Mouse (Mus musculus): ENCODE results near the gene Mst1. TPM values are rescaled to one million over a fixed set of nuclear protein-coding genes. Genes with fewer than 3 reads are reported as not detected.
A peak's percentile ranks its signal among the peaks of the same experiment; 100 is the strongest.

The Mst1 gene
- polyA plus RNA-seq (2015; fragmentation: Nextera tagmentation; extraction: Ambion mirVana): 0.41 and 1.2 TPM in 2 replicates

GRCm38 (mm10) chr9:108080168-108080567 lies at the start of gene Mst1:
TSS of gene Mst1 (plus strand) at chr9:108080436.
- Histone ChIP-seq H3K27ac (ENCODE audit: low read length) (no peak within 1 kb of the TSS), H3K4me1 (replicated peaks; ENCODE audit: control insufficient read depth, insufficient read depth, low read length) (peaks cover 8% of the 10 kb centered on the region; the same call in 1 of the 2 replicates), H3K9ac (ENCODE audit: low read length) (peak within 1 kb of the TSS; percentile 83), H3K27me3 (ENCODE audit: control insufficient read depth, insufficient read depth, low read depth, low read length) (peaks cover 25% of the 10 kb centered on the region), H3K4me2 (ENCODE audit: low read depth, low read length) (peak within 1 kb of the TSS; percentile 86), H3K4me3 (ENCODE audit: low read length) (peak within 1 kb of the TSS; percentile 65), H3K36me3 (ENCODE audit: control insufficient read depth, insufficient read depth, low read length) (peaks cover 2% of the 10 kb centered on the region; the same call in 1 of the 2 replicates), H3K9me3 (ENCODE audit: control insufficient read depth, low read length) (no peaks in the 10 kb centered on the region)
- ATAC-seq (ENCODE audit: low read depth): no peak
- 65% methylated on average over 5 of the region's 5 CpGs for WGBS

DNA sequence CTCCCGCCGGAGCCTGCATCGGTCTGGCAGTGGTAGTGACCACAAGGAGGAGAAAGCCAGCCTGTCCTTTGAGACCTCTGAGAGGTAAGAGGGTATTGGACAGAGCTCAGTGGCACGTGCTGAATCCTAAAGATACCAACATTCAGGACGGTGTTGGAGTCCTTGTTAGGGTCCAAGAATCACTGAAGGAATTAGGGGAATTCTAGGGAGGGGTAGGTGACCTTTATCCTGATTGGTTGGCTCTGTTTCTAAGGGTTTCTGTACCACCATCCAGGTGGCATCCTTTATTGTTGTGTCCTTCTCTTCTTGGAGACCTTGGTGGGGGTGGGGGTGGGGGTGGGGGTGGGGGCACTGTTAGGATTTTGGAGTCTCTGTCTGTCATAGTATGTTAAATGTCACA lies 48.1 kb upstream of the Mst1 start:
- no peaks in the 10 kb centered on the region for H3K4me1 ChIP-seq (replicated peaks; ENCODE audit: control insufficient read depth, insufficient read depth, low read length)
- WGBS: 87% methylated on average over 5 of the region's 5 CpGs
- no peak for ATAC-seq (ENCODE audit: low read depth)
- H3K27ac ChIP-seq (ENCODE audit: low read length): no peak overlapping the region
- no peak overlapping the region for H3K4me2 ChIP-seq (ENCODE audit: low read depth, low read length)
- peaks cover 26% of the 10 kb centered on the region for H3K36me3 ChIP-seq (ENCODE audit: control insufficient read depth, insufficient read depth, low read length)
- H3K4me3 ChIP-seq (ENCODE audit: low read length): no peak overlapping the region
- no peaks in the 10 kb centered on the region for H3K27me3 ChIP-seq (ENCODE audit: control insufficient read depth, insufficient read depth, low read depth, low read length)
- H3K9ac ChIP-seq (ENCODE audit: low read length): no peak overlapping the region
- 0 out of 2 replicates have a peak, but pooled peaks cover 2% of the 10 kb centered on the region for H3K9me3 ChIP-seq (ENCODE audit: control insufficient read depth, low read length)

DNA sequence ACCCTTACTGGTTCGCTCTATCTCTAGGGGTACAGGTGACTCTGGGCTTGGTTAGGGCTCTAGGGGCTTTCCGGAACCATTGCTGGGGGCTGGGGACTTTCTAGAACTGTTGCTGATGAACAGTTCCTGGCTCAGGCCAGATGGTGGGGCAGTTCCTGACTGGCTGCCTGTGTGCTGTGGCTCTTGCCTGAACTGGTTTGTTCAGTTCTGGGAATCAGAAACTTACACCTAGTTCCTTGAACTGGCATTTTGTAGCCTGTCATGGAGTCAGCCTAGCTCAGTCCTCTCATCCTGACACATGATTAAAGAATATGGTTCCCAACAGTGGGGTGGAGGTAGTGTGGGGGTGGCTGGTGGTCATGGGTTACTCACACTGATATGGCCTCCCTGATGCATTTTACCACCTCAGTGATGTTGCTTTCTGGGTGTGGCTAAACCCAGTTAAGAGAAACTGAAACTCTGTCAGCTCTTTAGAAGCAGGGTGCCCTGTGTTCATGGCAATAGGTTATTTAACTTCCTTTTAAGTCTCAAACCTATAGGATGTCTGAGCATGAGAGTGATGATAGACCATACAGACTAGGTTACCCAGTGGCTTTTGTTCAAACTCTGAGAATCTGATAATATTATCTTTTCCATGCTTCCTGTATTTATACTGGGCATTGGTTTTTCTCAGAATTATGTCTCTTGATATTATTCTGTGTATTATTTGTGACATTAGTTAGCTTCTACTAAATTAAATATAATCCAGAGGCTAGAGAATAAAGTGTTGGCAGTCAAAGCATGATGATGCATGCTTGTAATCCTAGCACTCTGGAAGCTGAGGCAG lies 44.7 kb upstream of the Mst1 start:
- Histone ChIP-seq H3K4me1 (replicated peaks; ENCODE audit: control insufficient read depth, insufficient read depth, low read length) (no peaks in the 10 kb centered on the region), H3K9me3 (ENCODE audit: control insufficient read depth, low read length) (no peaks in the 10 kb centered on the region), H3K4me3 (ENCODE audit: low read length) (no peak overlapping the region), H3K27me3 (ENCODE audit: control insufficient read depth, insufficient read depth, low read depth, low read length) (no peaks in the 10 kb centered on the region), H3K27ac (ENCODE audit: low read length) (no peak overlapping the region), H3K9ac (ENCODE audit: low read length) (no peak overlapping the region), H3K36me3 (ENCODE audit: control insufficient read depth, insufficient read depth, low read length) (peaks cover 21% of the 10 kb centered on the region), H3K4me2 (ENCODE audit: low read depth, low read length) (no peak overlapping the region)
- WGBS: 91% methylated on average over 2 of the region's 2 CpGs
- peak; percentile 17; the same call in 1 of the 2 replicates for ATAC-seq (ENCODE audit: low read depth)

GRCm38 (mm10) chr9:108044751-108045492 lies 35.3 kb upstream of the Mst1 start:
- Histone ChIP-seq H3K9me3 (ENCODE audit: control insufficient read depth, low read length) (no peaks in the 10 kb centered on the region), H3K9ac (ENCODE audit: low read length) (no peak overlapping the region), H3K36me3 (ENCODE audit: control insufficient read depth, insufficient read depth, low read length) (peaks cover 38% of the 10 kb centered on the region), H3K27me3 (ENCODE audit: control insufficient read depth, insufficient read depth, low read depth, low read length) (no peaks in the 10 kb centered on the region), H3K27ac (ENCODE audit: low read length) (no peak overlapping the region), H3K4me2 (ENCODE audit: low read depth, low read length) (no peak overlapping the region), H3K4me1 (replicated peaks; ENCODE audit: control insufficient read depth, insufficient read depth, low read length) (peaks cover 14% of the 10 kb centered on the region), H3K4me3 (ENCODE audit: low read length) (no peak overlapping the region)
- no peak for ATAC-seq (ENCODE audit: low read depth)
- 94% methylated on average over 8 of the region's 8 CpGs for WGBS

DNA sequence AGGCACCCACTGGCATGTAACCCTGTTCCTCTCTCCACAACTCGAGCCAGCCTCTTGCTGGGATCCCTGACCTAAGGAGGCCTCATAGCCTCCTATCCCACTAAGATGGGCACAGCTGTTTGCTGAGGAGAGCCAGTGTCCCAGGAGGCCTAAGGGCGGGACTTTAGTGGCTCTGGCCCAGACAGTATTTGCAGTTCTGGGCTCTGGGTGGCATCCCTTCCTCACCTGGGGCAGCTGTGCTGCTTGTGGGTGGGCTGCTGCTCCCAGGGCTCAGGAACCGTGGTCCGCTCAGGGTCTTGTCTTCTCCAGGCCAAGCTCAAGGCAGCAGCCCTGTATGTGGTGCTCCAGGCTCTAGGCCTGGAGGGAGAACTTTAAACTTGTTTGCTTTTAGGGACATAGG lies 33.7 kb upstream of the Mst1 start:
- 79% methylated on average over 4 of the region's 4 CpGs for WGBS
- peaks cover 32% of the 10 kb centered on the region for H3K36me3 ChIP-seq (ENCODE audit: control insufficient read depth, insufficient read depth, low read length)

DNA sequence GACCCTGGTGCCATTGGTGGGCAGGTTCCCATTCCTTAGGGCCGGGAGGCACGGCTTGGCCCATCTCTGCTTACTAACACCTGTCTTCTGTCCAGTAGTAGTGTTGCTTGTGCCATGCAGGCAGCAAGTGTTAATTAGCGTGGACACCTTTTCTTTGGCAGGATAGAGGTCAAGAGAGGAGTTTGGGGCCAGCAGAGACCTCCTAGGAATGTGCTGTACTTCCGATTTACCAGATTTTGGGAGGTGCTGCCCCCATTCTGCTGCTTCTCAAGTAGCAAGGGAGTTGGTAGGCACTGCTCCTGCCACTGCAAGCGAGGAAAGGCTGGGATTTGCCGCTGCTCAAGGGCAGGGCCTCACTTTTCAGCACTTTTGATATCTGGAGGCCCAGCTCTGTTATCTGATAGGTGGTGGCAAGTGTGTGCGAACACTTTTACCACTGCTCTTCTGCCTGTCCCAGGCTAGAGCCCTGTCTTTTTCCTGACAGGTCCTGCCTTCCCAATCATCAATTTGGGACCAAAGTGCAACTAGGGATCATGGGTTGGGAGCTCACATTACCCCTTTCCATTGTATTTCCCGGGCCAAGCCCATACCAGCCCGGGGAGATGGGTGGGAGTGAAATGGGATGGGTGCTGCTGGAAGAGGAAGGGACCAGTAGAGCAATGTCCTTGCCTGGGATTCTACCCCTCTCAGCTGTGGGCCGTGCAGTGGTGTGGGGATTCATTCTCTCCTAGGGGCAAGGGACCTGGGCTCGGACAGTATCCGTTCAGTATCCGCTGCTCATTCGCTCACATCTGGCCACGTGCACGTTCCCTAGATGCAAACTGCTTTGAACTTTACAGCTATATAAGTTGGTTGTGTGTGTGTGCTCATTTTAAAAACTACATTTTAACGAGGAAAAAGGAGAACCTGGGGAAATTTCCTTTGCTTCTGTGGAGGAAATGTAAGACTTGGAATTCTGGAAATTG lies 32.4 kb upstream of the Mst1 start:
- no peak for ATAC-seq (ENCODE audit: low read depth)

More for the DNA sequence above, 33.7 kb upstream of the Mst1 start:
- H3K27ac ChIP-seq (ENCODE audit: low read length): no peak overlapping the region
- H3K4me2 ChIP-seq (ENCODE audit: low read depth, low read length): no peak overlapping the region
- H3K4me3 ChIP-seq (ENCODE audit: low read length): no peak overlapping the region
- ATAC-seq (ENCODE audit: low read depth): no peak
- H3K9me3 ChIP-seq (ENCODE audit: control insufficient read depth, low read length): no peaks in the 10 kb centered on the region
- no peaks in the 10 kb centered on the region for H3K27me3 ChIP-seq (ENCODE audit: control insufficient read depth, insufficient read depth, low read depth, low read length)
- no peak overlapping the region for H3K9ac ChIP-seq (ENCODE audit: low read length)
- peaks cover 16% of the 10 kb centered on the region for H3K4me1 ChIP-seq (replicated peaks; ENCODE audit: control insufficient read depth, insufficient read depth, low read length)

DNA sequence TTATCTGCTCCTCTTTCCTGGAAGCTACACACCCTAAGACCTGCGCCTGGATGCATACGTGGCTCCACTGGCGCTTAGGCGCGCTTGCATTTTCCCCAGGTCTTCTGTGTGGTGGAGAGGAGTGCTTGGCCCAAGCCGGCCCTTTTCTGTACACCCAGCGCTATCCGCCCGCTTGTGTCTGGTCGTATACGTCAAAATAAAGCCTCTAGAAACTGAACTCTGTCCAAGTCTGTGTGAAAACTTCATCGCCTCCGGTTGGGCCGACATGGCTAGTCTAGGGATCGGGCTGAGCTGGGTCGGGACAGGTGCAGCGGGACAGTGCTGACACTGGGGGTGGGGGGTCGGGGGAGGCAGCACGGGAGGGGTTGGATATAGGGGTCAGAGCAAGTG lies 31.7 kb upstream of the Mst1 start:
- H3K9me3 ChIP-seq (ENCODE audit: control insufficient read depth, low read length): no peaks in the 10 kb centered on the region
- H3K27me3 ChIP-seq (ENCODE audit: control insufficient read depth, insufficient read depth, low read depth, low read length): no peaks in the 10 kb centered on the region
- H3K27ac ChIP-seq (ENCODE audit: low read length): peak overlapping the region; percentile 77
- 3% methylated on average over 19 of the region's 19 CpGs for WGBS
- peak overlapping the region; percentile 85 for H3K4me3 ChIP-seq (ENCODE audit: low read length)
- H3K4me2 ChIP-seq (ENCODE audit: low read depth, low read length): peak overlapping the region; percentile 97
- H3K36me3 ChIP-seq (ENCODE audit: control insufficient read depth, insufficient read depth, low read length): peaks cover 25% of the 10 kb centered on the region
- peaks cover 28% of the 10 kb centered on the region for H3K4me1 ChIP-seq (replicated peaks; ENCODE audit: control insufficient read depth, insufficient read depth, low read length)
- ATAC-seq (ENCODE audit: low read depth): peak; percentile 38
- H3K9ac ChIP-seq (ENCODE audit: low read length): peak overlapping the region; percentile 70

More for the DNA sequence above, 32.4 kb upstream of the Mst1 start:
- peak overlapping the region; percentile 97 for H3K4me2 ChIP-seq (ENCODE audit: low read depth, low read length)
- H3K4me1 ChIP-seq (replicated peaks; ENCODE audit: control insufficient read depth, insufficient read depth, low read length): peaks cover 22% of the 10 kb centered on the region
- H3K4me3 ChIP-seq (ENCODE audit: low read length): peak overlapping the region; percentile 85
- H3K27ac ChIP-seq (ENCODE audit: low read length): peak overlapping the region; percentile 77
- peak overlapping the region; percentile 70 for H3K9ac ChIP-seq (ENCODE audit: low read length)
- no peaks in the 10 kb centered on the region for H3K27me3 ChIP-seq (ENCODE audit: control insufficient read depth, insufficient read depth, low read depth, low read length)
- peaks cover 25% of the 10 kb centered on the region for H3K36me3 ChIP-seq (ENCODE audit: control insufficient read depth, insufficient read depth, low read length)
- H3K9me3 ChIP-seq (ENCODE audit: control insufficient read depth, low read length): no peaks in the 10 kb centered on the region
- WGBS: 43% methylated on average over 17 of the region's 17 CpGs

DNA sequence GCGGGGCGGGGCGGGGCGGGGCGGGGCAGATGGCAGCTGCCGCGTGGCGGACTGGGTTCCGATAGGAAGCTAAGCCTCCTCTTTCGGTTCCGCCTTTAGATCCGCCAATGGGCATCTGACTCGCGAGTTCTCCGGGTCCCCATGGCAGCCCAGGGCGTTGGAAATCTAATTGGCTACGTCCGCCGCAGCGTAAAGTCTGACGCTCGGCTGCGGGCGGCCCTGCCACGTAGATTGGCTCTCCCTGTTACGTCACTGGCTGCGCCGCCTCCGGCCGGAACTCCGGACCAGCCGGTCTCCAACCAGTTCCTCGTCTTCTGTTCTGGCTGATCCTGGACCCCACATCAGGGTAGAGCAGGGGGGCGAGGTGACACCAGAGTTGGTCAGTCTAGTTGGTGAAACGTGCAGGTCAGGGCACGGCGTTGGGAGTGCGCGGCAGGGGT lies 31.2 kb upstream of the Mst1 start, which contains the start of gene Gmppb:
Gene Gmppb, plus strand, starts transcription at position 227 of the 440 bp plus-strand sequence.
- peak within 1 kb of the TSS; percentile 85 for H3K9ac ChIP-seq (ENCODE audit: low read length)
- WGBS: 0% methylated on average over 31 of the region's 39 CpGs
- ATAC-seq (ENCODE audit: low read depth): peak; percentile 94
- H3K9me3 ChIP-seq (ENCODE audit: control insufficient read depth, low read length): no peaks in the 10 kb centered on the region
- H3K4me1 ChIP-seq (replicated peaks; ENCODE audit: control insufficient read depth, insufficient read depth, low read length): peaks cover 32% of the 10 kb centered on the region
- H3K4me3 ChIP-seq (ENCODE audit: low read length): peak within 1 kb of the TSS; percentile 85
- H3K27me3 ChIP-seq (ENCODE audit: control insufficient read depth, insufficient read depth, low read depth, low read length): no peaks in the 10 kb centered on the region
- H3K36me3 ChIP-seq (ENCODE audit: control insufficient read depth, insufficient read depth, low read length): peaks cover 27% of the 10 kb centered on the region
- peak within 1 kb of the TSS; percentile 97 for H3K4me2 ChIP-seq (ENCODE audit: low read depth, low read length)
- H3K27ac ChIP-seq (ENCODE audit: low read length): peak within 1 kb of the TSS; percentile 77

All from lung, embryonic 16.5 days (tissue).